Mouse (Mus musculus): ENCODE measurements around the gene Shox2.

Gene Shox2

GRCm38 (mm10) chr3:66959972-66960371 is 21.6 kb downstream of the Shox2 start:
- no peak for DNase-seq (ENCODE audit: low spot score)

DNA sequence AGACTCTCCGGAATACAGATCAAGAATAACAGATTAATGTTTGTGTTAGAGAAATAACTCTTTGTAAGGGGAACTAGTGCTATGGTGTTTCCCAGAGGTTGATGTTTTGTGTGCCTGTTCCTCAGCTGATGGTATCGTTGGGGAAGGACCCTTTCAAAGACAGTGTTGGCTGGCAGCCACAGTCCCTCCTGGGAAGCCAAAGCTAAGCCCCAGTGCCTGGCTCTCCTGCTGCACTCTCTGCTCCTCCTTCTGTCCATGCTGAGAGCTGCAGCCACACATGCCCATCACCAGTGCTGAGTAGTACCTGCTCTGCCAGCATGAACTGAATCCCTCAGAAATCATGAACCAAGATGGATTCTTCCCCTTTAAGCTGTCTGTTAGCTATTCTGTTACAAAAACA is 26.4 kb downstream of the Shox2 start:
- no peak for DNase-seq (ENCODE audit: low spot score)

DNA sequence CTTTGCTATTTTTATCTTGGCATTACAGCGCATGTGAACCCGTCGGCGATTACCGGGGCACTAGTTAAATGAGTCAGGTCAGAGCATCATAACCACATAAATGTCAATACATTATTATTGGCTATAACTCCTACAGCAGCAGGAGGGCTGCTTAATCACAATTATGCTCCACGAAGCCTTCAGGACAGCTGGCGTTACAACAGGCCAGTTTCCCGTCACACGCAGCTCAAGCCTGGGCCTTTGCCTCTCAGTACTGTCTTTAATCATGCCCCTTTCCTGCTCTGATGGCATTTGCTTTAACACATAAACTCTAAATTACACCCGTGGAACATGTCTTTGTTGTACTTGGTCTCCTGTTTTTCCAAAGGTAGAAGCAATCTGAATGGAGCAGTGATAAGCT is 41.9 kb downstream of the Shox2 start:
- DNase-seq (ENCODE audit: low spot score), result no peak

GRCm38 (mm10) chr3:66922436-66922835 is 59.1 kb downstream of the Shox2 start:
- DNase-seq (ENCODE audit: low spot score), result no peak

Measured in c-Kit-positive CD71-positive TER-119-positive erythroid progenitor cells, embryonic 14.5 days (primary cell).